Mouse (Mus musculus) liver, postnatal 0 days (tissue): ENCODE measurements around the gene Tldc1.

Experiments
- CTCF ChIP-seq: sonication (generic); IDR thresholded peaks from 2 replicates; pipeline ENCODE4 v1.5.1; 2016; ENCODE audit warnings: antibody characterized with exemption, low read depth
- EP300 ChIP-seq: IDR thresholded peaks from 2 replicates; pipeline ENCODE4 v1.6.1; 2016; ENCODE audit warnings: antibody characterized with exemption, low read depth, mild to moderate bottlenecking

- TF ChIP-seq CTCF: no peak
- no peak for TF ChIP-seq EP300
Measured at GRCm38 (mm10) chr8:119821691-119822090, 43.5 kb upstream of the Tldc1 start.
